13 mouse cellular contexts compared by ENCODE assay signal in genomic region chr5:136292971-136293418, GRCm38 (mm10). TPM values are rescaled to one million over a fixed set of nuclear protein-coding genes. Genes with fewer than 3 reads are reported as not detected.
DNase-seq lines count a peak whose midpoint lies in the region; ATAC-seq and TF ChIP-seq lines count a peak whose summit lies in the region.
"Had no signal": no experiment of that assay in that cellular context is flagged by ENCODE, and none has a peak within 500 bp of the region (broad histone marks: within the 10 kb centered on the region; RNA-seq: fewer than 3 reads in every experiment).

No protein-coding gene starts in this region.

- no peaks in the 10 kb centered on the region for H3K27me3 ChIP-seq in cerebellum, adult 2 months (ENCODE audit: control insufficient read depth, insufficient read depth, low read length)
- no peaks in the 10 kb centered on the region for H3K27me3 ChIP-seq in kidney, adult 2 months (replicated peaks; ENCODE audit: control insufficient read depth, insufficient read depth, low read length)
- no peaks in the 10 kb centered on the region for H3K27me3 ChIP-seq in kidney, embryonic 14.5 days (ENCODE audit: control insufficient read depth, insufficient read depth, low read length)
- H3K27me3 ChIP-seq in forebrain, postnatal 0 days (ENCODE audit: insufficient read depth, low read length) = no peaks in the 10 kb centered on the region
- H3K27me3 ChIP-seq: intestine, embryonic 15.5 days; limb, embryonic 15.5 days had no signal

- WGBS in cerebellum, adult 2 months = 20% methylated on average over 4 of the region's 4 CpGs
- WGBS in kidney, adult 2 months = 66% methylated on average over 4 of the region's 4 CpGs
- WGBS in kidney, embryonic 14.5 days = 75% methylated on average over 4 of the region's 4 CpGs
- 39% methylated on average over 4 of the region's 4 CpGs for WGBS in forebrain, postnatal 0 days

- H3K4me3 ChIP-seq in cerebellum, adult 2 months (replicated peaks; ENCODE audit: insufficient read depth, low read depth, low read length) = no peak overlapping the region
- no peak overlapping the region for H3K4me3 ChIP-seq in kidney, adult 2 months (ENCODE audit: insufficient read depth, low read depth, low read length)
- H3K4me3 ChIP-seq in kidney, embryonic 14.5 days (ENCODE audit: low read length) = no peak overlapping the region
- H3K4me3 ChIP-seq in forebrain, postnatal 0 days (ENCODE audit: low read depth, low read length) = no peak overlapping the region
- H3K4me3 ChIP-seq: intestine, embryonic 15.5 days; limb, embryonic 15.5 days had no signal

- TF ChIP-seq POLR2A in cerebellum, adult 2 months (IDR thresholded peaks at IDR 0.05; ENCODE audit: borderline replicate concordance, insufficient read depth, low read length) = no peak
- TF ChIP-seq POLR2A in kidney, adult 2 months (IDR thresholded peaks at IDR 0.05; ENCODE audit: low read depth, low read length) = no peak

- H3K4me2 ChIP-seq in kidney, embryonic 14.5 days (replicated peaks; ENCODE audit: low read depth, low read length) = no peak overlapping the region
- no peak overlapping the region for H3K4me2 ChIP-seq in forebrain, postnatal 0 days (ENCODE audit: low read depth)
- H3K4me2 ChIP-seq: intestine, embryonic 15.5 days; limb, embryonic 15.5 days had no signal

- no peaks in the 10 kb centered on the region for H3K9me3 ChIP-seq in kidney, embryonic 14.5 days (ENCODE audit: control insufficient read depth, low read length)
- no peaks in the 10 kb centered on the region for H3K9me3 ChIP-seq in forebrain, postnatal 0 days (ENCODE audit: low read length)
- H3K9me3 ChIP-seq: intestine, embryonic 15.5 days; limb, embryonic 15.5 days had no signal

- no peak overlapping the region for H3K9ac ChIP-seq in kidney, embryonic 14.5 days (ENCODE audit: low read depth, low read length)
- H3K9ac ChIP-seq in forebrain, postnatal 0 days = no peak overlapping the region
- H3K9ac ChIP-seq: intestine, embryonic 15.5 days; limb, embryonic 15.5 days had no signal

- TF ChIP-seq CTCF in cerebellum, adult 2 months (IDR thresholded peaks at IDR 0.05; ENCODE audit: borderline replicate concordance, insufficient read depth, low read depth, low read length) = no peak
- no peak for TF ChIP-seq CTCF in kidney, adult 2 months (conservative IDR thresholded peaks at IDR 0.05; ENCODE audit: insufficient read depth, insufficient read length, low read depth, low read length)
- no peak for TF ChIP-seq CTCF in forebrain, postnatal 0 days (IDR thresholded peaks at IDR 0.05; ENCODE audit: low read depth)

- peaks cover 44% of the 10 kb centered on the region for H3K4me1 ChIP-seq in cerebellum, adult 2 months (ENCODE audit: control insufficient read depth, insufficient read depth, low read length)
- H3K4me1 ChIP-seq in kidney, adult 2 months (ENCODE audit: control insufficient read depth, insufficient read depth, low read length) = peaks cover 3% of the 10 kb centered on the region; the same call in 1 of the 2 replicates
- no peaks in the 10 kb centered on the region for H3K4me1 ChIP-seq in kidney, embryonic 14.5 days (ENCODE audit: control insufficient read depth, insufficient read depth, low read length)
- peaks cover 15% of the 10 kb centered on the region for H3K4me1 ChIP-seq in forebrain, postnatal 0 days (ENCODE audit: insufficient read depth)
- H3K4me1 ChIP-seq: intestine, embryonic 15.5 days; limb, embryonic 15.5 days had no signal

- DNase-seq in cerebellum, adult 2 months = peak; percentile 56 to 64
- DNase-seq in cerebellum, postnatal 4 days (ENCODE audit: low spot score in 2 of 2) = no peak
- peak; percentile 24 for DNase-seq in kidney, adult 2 months
- DNase-seq in forebrain, postnatal 0 days = peak; percentile 62
- peak; percentile 41 to 51 for DNase-seq in layer of hippocampus, postnatal 36 days
- no peak for DNase-seq in adrenal gland, postnatal 10 days
- DNase-seq in urinary bladder, adult 2 months (ENCODE audit: low spot score) = no peak
- DNase-seq: adrenal gland, postnatal 25 days had no signal

- no peaks in the 10 kb centered on the region; the same call in 1 of the 2 replicates for H3K36me3 ChIP-seq in kidney, adult 2 months (ENCODE audit: control insufficient read depth, insufficient read depth, low read length)
- H3K36me3 ChIP-seq in kidney, embryonic 14.5 days (ENCODE audit: control insufficient read depth, insufficient read depth, low read length) = peaks cover 27% of the 10 kb centered on the region; the same call in 1 of the 2 replicates
- H3K36me3 ChIP-seq in forebrain, postnatal 0 days (ENCODE audit: insufficient read depth) = no peaks in the 10 kb centered on the region; the same call in none of the 2 replicates

- peak overlapping the region; percentile 33 for H3K27ac ChIP-seq in cerebellum, adult 2 months (ENCODE audit: insufficient read depth, low read length)
- H3K27ac ChIP-seq in kidney, adult 2 months (ENCODE audit: insufficient read depth, low read depth, low read length) = no peak overlapping the region
- no peak overlapping the region for H3K27ac ChIP-seq in kidney, embryonic 14.5 days (ENCODE audit: low read depth, low read length)
- H3K27ac ChIP-seq in forebrain, postnatal 0 days (ENCODE audit: low read depth, low read length) = 0 out of 2 replicates have a peak overlapping the region, but pooled peaks have one; percentile 83
- H3K27ac ChIP-seq: intestine, embryonic 15.5 days; limb, embryonic 15.5 days; macrophage had no signal

- no peak for ATAC-seq in kidney, embryonic 14.5 days (ENCODE audit: low FRiP score, low TSS enrichment)
- peak; percentile 75 for ATAC-seq in forebrain, postnatal 0 days
- ATAC-seq: intestine, embryonic 15.5 days had no signal

RNA-seq across cellular contexts. Expression of gene Sh2b2, which starts 46.6 kb away (rescaled TPM):
- 8.1 and 8.3 TPM in 2 replicates for polyA plus RNA-seq in cerebellum, adult 2 months (2012; rRNA removed)
- 7.5 and 8.7 TPM in 2 replicates for polyA plus RNA-seq in kidney, adult 2 months (2012; rRNA removed)
- polyA plus RNA-seq in kidney, embryonic 14.5 days (2014; fragmentation: Nextera tagmentation; extraction: Ambion mirVana) = 5.0 and 5.4 TPM in 2 replicates
- 38.4 and 43.8 TPM in 2 replicates for total RNA-seq in forebrain, postnatal 0 days (2014; rRNA removed)
- 21.0 and 22.7 TPM in 2 replicates for polyA plus RNA-seq in forebrain, postnatal 0 days (2015; fragmentation: Nextera tagmentation; extraction: Ambion mirVana)
- 1 to 10 TPM; 5.0 to 6.6 TPM for total RNA-seq in layer of hippocampus, postnatal 36 days (2021)
- total RNA-seq in adrenal gland, postnatal 10 days (2021) = 10 to 100 TPM; 29.1 to 30.7 TPM
- 1.8 and 2.2 TPM in 2 replicates for polyA plus RNA-seq in urinary bladder, adult 2 months (2012; rRNA removed)
- total RNA-seq: MEL had no signal

Comparison
In these comparisons a context has a peak if more than half of its experiments do, and no peak if none do; other contexts are left out.
1. DNase-seq: peak in cerebellum, adult 2 months (2 of 2), kidney, adult 2 months (single experiment), forebrain, postnatal 0 days (single experiment) and layer of hippocampus, postnatal 36 days (2 of 2); none in cerebellum, postnatal 4 days (0 of 2), adrenal gland, postnatal 10 days (single experiment) and urinary bladder, adult 2 months (single experiment).
2. H3K27ac ChIP-seq: peak in cerebellum, adult 2 months (single experiment) and forebrain, postnatal 0 days (single experiment); none in kidney, adult 2 months (single experiment) and kidney, embryonic 14.5 days (single experiment).